Mouse (Mus musculus) MEL (cell line): ENCODE data around the gene Vsig2.

Experiments
- CTCF ChIP-seq, 3 experiments: IDR thresholded peaks in 2 of 3; conservative IDR thresholded peaks in 1 of 3; 2 replicates each; pipeline ENCODE4 v1.5.1; 2011 to 2012; ENCODE audit warnings: low read length in 3 of 3, low read depth in 2 of 3, mild to moderate bottlenecking in 2 of 3, improper control_type of control experiment in 1 of 3, inconsistent platforms in 1 of 3, mixed read lengths in 1 of 3, moderate library complexity in 1 of 3; ENCODE audit not compliant: control insufficient read depth in 1 of 3, insufficient read depth in 1 of 3, poor library complexity in 1 of 3, severe bottlenecking in 1 of 3
- HCFC1 ChIP-seq: IDR thresholded peaks from 2 replicates; pipeline ENCODE4 v1.6.1; 2012; ENCODE audit warnings: low read depth, mild to moderate bottlenecking, inconsistent platforms, low read length, improper control_type of control experiment, moderate library complexity
- KAT2A ChIP-seq: conservative IDR thresholded peaks from 2 replicates; pipeline ENCODE4 v1.6.1; 2012; ENCODE audit warnings: low read depth, low read length, improper control_type of control experiment, inconsistent platforms
- MAX ChIP-seq: IDR thresholded peaks from 2 replicates; pipeline ENCODE4 v1.6.1; 2011; ENCODE audit warnings: low read length, improper control_type of control experiment
- MEF2A ChIP-seq: IDR thresholded peaks from 2 replicates; pipeline ENCODE4 v1.6.1; 2014; ENCODE audit warnings: low read depth, mild to moderate bottlenecking, inconsistent platforms, low read length, improper control_type of control experiment; ENCODE audit not compliant: poor library complexity, insufficient replicate concordance, severe bottlenecking; ENCODE audit errors: extremely low read depth
- MYB ChIP-seq: IDR thresholded peaks from 2 replicates; pipeline ENCODE4 v1.6.1; 2011; ENCODE audit warnings: mild to moderate bottlenecking, low read depth, low read length, improper control_type of control experiment
- POLR2A ChIP-seq, 2 experiments: IDR thresholded peaks; 2 replicates each; pipeline ENCODE4 v1.6.1; 2011 to 2012; ENCODE audit warnings: low read length in 2 of 2, mild to moderate bottlenecking in 2 of 2, control low read depth in 1 of 2, improper control_type of control experiment in 1 of 2, low read depth in 1 of 2, moderate library complexity in 1 of 2; ENCODE audit not compliant: control insufficient read depth in 1 of 2, insufficient read depth in 1 of 2, poor library complexity in 1 of 2
- POLR2AphosphoS2 ChIP-seq: IDR thresholded peaks from 2 replicates; pipeline ENCODE4 v1.6.1; 2011; ENCODE audit warnings: low read length, improper control_type of control experiment
- SMC3 ChIP-seq: IDR thresholded peaks from 2 replicates; pipeline ENCODE4 v1.6.1; 2011; ENCODE audit warnings: low read depth, low read length, improper control_type of control experiment
- UBTF ChIP-seq: IDR thresholded peaks from 2 replicates; pipeline ENCODE4 v1.6.1; 2012; ENCODE audit warnings: low read depth, mild to moderate bottlenecking, inconsistent platforms, low read length, improper control_type of control experiment, moderate library complexity, borderline replicate concordance; ENCODE audit not compliant: insufficient read depth
- USF2 ChIP-seq, 2 experiments: IDR thresholded peaks; 2 replicates each; pipeline ENCODE4 v1.6.1; 2011 to 2012; ENCODE audit warnings: improper control_type of control experiment in 2 of 2, low read length in 2 of 2, borderline replicate concordance in 1 of 2, inconsistent platforms in 1 of 2, low read depth in 1 of 2, mild to moderate bottlenecking in 1 of 2; ENCODE audit not compliant: insufficient read depth in 1 of 2

DNA sequence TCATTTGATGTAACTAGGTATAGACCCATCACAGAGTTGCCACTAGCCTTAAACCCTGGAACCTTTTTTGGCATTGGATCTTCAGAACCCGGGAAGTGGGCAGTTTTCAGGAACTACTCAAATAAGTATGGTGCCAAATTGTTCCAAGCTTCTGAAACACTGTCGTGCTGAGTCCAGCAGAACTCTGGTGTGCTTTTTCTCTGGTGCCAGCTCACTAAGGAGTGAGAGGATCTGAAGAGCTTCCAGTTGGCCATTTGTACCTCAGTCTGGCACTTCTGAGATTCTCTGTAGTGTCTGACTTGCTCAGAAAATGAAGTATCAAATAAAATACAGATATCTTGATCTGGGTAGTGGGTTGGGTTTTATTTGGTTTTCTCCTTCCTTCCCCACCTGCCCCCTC, 19.1 kb upstream of the Vsig2 start:
- no peak for TF ChIP-seq MEF2A
- TF ChIP-seq CTCF (IDR thresholded peaks at IDR 0.05 in 2 of 3, conservative IDR thresholded peaks at IDR 0.05 in 1 of 3; ENCODE audit: control insufficient read depth in 1 of 3, insufficient read depth in 1 of 3, low read depth in 2 of 3, low read length in 3 of 3, poor library complexity in 1 of 3, severe bottlenecking in 1 of 3): no peak
- no peak for TF ChIP-seq POLR2A (IDR thresholded peaks at IDR 0.05; ENCODE audit: control insufficient read depth in 1 of 2, insufficient read depth in 1 of 2, low read depth in 1 of 2, low read length in 2 of 2, poor library complexity in 1 of 2)
- TF ChIP-seq KAT2A: no peak
- TF ChIP-seq SMC3: no peak
- no peak for TF ChIP-seq USF2 (IDR thresholded peaks at IDR 0.05; ENCODE audit: borderline replicate concordance in 1 of 2, insufficient read depth in 1 of 2, low read depth in 1 of 2, low read length in 2 of 2)
- TF ChIP-seq MAX: no peak
- no peak for TF ChIP-seq HCFC1
- no peak for TF ChIP-seq UBTF
- TF ChIP-seq MYB: no peak
- no peak for TF ChIP-seq POLR2AphosphoS2
